Mouse (Mus musculus): ENCODE measurements at regions not wholly inside any gene's neighbourhood (a gene's known extent, or its start where the extent isn't known, plus 50 kb on each side); places are given as distances from the start of the nearest gene placed in this dataset.

DNA sequence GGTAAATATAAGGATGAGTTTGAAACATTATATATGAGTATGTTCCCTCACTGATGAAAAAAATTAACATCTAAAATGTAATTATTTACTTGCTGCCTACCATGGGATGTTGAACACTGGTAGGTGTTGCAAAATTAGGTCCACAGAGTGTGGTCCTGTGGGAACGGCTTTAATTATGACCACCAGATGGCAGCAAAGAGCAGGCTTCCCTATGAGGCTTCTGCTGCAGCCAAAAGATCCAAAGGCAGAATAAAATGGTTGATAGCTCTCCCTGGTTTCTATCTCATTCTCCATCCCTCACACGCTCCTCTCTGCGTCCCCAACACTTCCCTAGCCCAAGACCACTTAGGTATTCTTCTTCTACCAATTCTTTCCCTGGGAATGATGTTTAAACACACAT, 54.6 kb upstream of the Cit start:
- peak; percentile 80 for DNase-seq

All from lung, postnatal 36 days (tissue).